Mouse (Mus musculus): ENCODE data around the gene Grk5. TPM values are rescaled to one million over a fixed set of nuclear protein-coding genes. Genes with fewer than 3 reads are reported as not detected.

The Grk5 gene
- polyA plus RNA-seq, 1 experiment = 1.7 TPM

DNA sequence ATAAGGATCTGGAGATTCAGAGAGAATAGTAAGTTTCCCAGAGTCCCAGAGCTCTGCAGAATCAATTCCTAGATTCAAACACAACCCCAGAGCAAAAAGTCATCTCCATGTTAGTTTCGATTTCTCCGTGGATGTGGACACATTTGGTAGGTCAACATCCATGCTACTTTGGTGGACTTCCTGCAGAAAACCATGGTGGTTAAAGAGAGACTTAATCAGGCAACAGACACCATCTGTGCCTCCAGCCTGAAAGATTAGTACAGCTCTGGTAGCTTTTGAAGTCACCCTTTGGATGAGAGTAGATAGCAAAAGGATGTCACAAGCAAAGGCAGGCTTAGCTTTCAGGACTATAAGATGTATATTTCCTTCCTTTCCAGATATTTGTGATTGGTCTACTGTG, 111.4 kb downstream of the Grk5 start:
- no peak for TF ChIP-seq CTCF (IDR thresholded peaks at IDR 0.05; ENCODE audit: control insufficient read depth, insufficient read depth, insufficient replicate concordance, low read depth, low read length)
- no peak for TF ChIP-seq POLR2A (IDR thresholded peaks at IDR 0.05; ENCODE audit: control insufficient read depth, low read depth, low read length)
- Histone ChIP-seq H3K36me3 (ENCODE audit: control insufficient read depth, insufficient read depth, low read length) (no peaks in the 10 kb centered on the region), H3K27ac (ENCODE audit: control insufficient read depth, insufficient read depth, low read depth, low read length) (no peak overlapping the region), H3K4me1 (ENCODE audit: control insufficient read depth, insufficient read depth, low read length) (no peaks in the 10 kb centered on the region), H3K4me3 (ENCODE audit: control insufficient read depth, low read depth, low read length) (no peak overlapping the region), H3K27me3 (ENCODE audit: control insufficient read depth, insufficient read depth, low read length) (no peaks in the 10 kb centered on the region)

DNA sequence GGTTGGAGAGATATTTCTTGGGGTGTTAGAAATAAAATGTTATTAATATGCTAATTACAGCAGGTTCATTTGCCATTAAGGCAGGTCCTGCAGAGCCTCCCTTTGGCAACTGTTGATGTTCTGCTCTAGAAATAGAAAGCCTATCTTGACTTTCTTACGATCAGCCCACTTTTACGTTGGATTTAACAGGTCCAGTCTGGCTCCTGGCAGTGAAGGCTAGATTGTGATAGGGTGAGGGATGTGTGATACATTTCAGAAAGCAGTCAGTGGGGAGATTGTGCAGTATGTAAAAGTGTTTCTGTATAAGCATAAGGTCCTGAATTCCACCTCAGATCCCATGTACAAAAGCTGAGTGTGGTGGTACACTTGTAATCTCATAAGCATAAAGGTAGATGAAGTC, 119.7 kb downstream of the Grk5 start:
- TF ChIP-seq CTCF (IDR thresholded peaks at IDR 0.05; ENCODE audit: control insufficient read depth, insufficient read depth, insufficient replicate concordance, low read depth, low read length) (no peak), POLR2A (IDR thresholded peaks at IDR 0.05; ENCODE audit: control insufficient read depth, low read depth, low read length) (no peak)
- Histone ChIP-seq H3K27ac (ENCODE audit: control insufficient read depth, insufficient read depth, low read depth, low read length) (no peak overlapping the region), H3K36me3 (ENCODE audit: control insufficient read depth, insufficient read depth, low read length) (no peaks in the 10 kb centered on the region), H3K27me3 (ENCODE audit: control insufficient read depth, insufficient read depth, low read length) (no peaks in the 10 kb centered on the region), H3K4me1 (ENCODE audit: control insufficient read depth, insufficient read depth, low read length) (no peaks in the 10 kb centered on the region), H3K4me3 (ENCODE audit: control insufficient read depth, low read depth, low read length) (no peak overlapping the region)

DNA sequence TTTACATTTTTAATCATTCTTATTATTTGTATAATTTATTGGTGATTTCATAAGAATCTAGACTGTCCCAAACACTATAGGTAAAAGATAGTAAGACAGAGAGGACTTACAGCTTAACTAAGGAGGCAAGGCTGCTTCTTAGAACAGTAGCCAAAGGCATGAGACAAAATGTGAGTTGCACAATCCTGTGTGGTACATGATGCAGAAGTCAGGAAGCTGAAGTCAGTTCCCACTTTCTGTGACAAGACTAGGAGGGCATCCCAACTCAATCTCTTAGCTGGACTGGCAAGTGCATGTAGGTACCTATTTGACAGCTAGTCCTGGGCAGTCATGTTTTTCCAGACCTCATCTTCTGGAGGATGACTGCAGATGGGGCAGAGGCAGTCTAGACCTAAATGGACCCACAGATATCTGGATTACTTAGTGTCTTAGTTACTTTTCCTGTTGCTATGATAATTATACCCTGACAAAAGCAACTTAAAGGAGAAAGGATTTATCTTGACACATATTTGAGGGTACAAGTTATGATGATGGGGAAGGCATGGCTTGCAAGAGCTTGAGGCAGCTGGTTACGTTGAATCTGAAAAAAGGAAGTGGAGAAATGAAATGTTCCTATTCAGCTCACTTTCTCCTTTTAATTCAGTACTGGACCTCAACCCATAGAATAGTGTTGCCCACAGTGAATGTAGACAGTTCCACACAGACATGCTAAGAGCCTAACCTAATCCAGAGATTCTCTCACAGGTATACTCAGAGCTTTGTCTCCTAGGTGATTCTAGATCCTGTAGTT, 128.1 kb downstream of the Grk5 start:
- Histone ChIP-seq H3K4me3 (ENCODE audit: control insufficient read depth, low read depth, low read length) (no peak overlapping the region), H3K27me3 (ENCODE audit: control insufficient read depth, insufficient read depth, low read length) (no peaks in the 10 kb centered on the region), H3K36me3 (ENCODE audit: control insufficient read depth, insufficient read depth, low read length) (no peaks in the 10 kb centered on the region), H3K4me1 (ENCODE audit: control insufficient read depth, insufficient read depth, low read length) (no peaks in the 10 kb centered on the region), H3K27ac (ENCODE audit: control insufficient read depth, insufficient read depth, low read depth, low read length) (no peak overlapping the region)
- TF ChIP-seq CTCF (IDR thresholded peaks at IDR 0.05; ENCODE audit: control insufficient read depth, insufficient read depth, insufficient replicate concordance, low read depth, low read length) = no peak
- TF ChIP-seq POLR2A (IDR thresholded peaks at IDR 0.05; ENCODE audit: control insufficient read depth, low read depth, low read length) = no peak

DNA sequence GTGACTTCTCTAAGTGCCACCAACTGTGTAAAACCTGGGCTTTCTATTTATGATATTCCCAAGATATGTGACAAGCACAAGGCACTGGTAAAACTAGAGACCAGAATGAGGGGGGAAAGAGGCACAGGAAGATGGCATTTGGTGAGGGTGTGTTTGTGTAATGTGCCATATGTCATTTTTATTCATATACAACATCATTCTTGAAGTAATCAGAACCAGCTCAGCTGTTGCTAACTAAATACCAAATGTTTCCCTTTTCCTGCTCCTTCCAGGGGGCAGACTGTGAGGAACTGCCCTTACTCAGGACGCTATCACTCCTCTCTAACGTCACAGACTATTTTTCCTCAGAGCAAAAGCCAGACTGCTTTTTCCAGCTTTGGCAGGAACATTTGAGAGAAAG, 132.0 kb downstream of the Grk5 start:
- H3K4me3 ChIP-seq (ENCODE audit: control insufficient read depth, low read depth, low read length) = no peak overlapping the region
- TF ChIP-seq POLR2A (IDR thresholded peaks at IDR 0.05; ENCODE audit: control insufficient read depth, low read depth, low read length) (no peak), CTCF (IDR thresholded peaks at IDR 0.05; ENCODE audit: control insufficient read depth, insufficient read depth, insufficient replicate concordance, low read depth, low read length) (no peak)
- no peaks in the 10 kb centered on the region for H3K4me1 ChIP-seq (ENCODE audit: control insufficient read depth, insufficient read depth, low read length)
- H3K27me3 ChIP-seq (ENCODE audit: control insufficient read depth, insufficient read depth, low read length) = no peaks in the 10 kb centered on the region
- no peak overlapping the region for H3K27ac ChIP-seq (ENCODE audit: control insufficient read depth, insufficient read depth, low read depth, low read length)
- no peaks in the 10 kb centered on the region for H3K36me3 ChIP-seq (ENCODE audit: control insufficient read depth, insufficient read depth, low read length)

DNA sequence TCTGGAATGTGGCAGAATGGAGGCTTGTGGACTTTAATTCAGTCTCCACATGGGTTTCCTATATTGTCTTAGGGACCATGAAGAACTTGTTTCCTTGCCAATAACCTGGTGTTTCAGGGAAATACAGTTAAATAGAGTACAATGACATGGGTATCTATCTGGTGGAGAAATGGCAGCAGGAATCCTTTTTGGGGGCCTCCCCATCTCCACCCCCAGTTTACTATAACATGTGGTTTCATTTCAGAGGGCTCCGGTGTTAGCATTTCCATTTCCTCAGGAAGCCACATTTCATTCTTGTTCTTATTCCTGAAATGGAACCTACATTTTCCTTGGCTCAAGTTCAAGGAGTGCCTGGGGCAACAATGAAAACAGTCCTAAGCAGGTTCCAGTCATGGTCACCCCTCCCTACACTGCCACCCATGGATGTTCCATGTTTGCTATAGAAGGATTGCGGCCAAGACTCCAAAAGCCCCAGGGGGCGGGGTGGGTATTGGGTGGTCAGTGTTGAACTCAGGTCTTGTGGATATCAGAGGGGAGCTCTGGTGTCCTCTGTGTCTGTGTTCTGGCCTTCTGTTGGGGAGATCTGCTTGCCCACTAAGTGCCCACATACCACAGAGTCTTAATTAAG, 132.5 kb downstream of the Grk5 start:
- Histone ChIP-seq H3K4me3 (ENCODE audit: control insufficient read depth, low read depth, low read length) (no peak overlapping the region), H3K27me3 (ENCODE audit: control insufficient read depth, insufficient read depth, low read length) (no peaks in the 10 kb centered on the region), H3K27ac (ENCODE audit: control insufficient read depth, insufficient read depth, low read depth, low read length) (no peak overlapping the region), H3K36me3 (ENCODE audit: control insufficient read depth, insufficient read depth, low read length) (no peaks in the 10 kb centered on the region), H3K4me1 (ENCODE audit: control insufficient read depth, insufficient read depth, low read length) (no peaks in the 10 kb centered on the region)
- no peak for TF ChIP-seq POLR2A (IDR thresholded peaks at IDR 0.05; ENCODE audit: control insufficient read depth, low read depth, low read length)
- TF ChIP-seq CTCF (IDR thresholded peaks at IDR 0.05; ENCODE audit: control insufficient read depth, insufficient read depth, insufficient replicate concordance, low read depth, low read length) = no peak

DNA sequence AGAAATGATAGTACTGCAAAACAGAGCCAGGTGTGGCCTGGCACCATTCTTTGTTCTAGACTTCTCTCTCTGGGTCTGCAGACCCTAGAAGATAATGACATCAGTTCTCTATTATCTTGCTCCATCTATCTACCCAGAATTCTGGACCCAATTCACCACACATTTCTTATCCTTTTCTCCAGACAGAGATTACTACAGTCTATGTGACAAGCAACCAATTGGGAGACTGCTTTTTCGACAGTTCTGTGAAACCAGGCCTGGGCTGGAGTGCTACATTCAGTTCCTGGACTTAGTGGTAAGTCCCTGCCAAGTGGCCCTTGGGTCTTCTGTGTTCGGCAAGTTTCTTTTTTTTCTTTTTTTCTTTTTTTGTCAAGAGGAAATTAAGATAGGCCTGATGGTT, 142.0 kb downstream of the Grk5 start:
- no peaks in the 10 kb centered on the region for H3K27me3 ChIP-seq (ENCODE audit: control insufficient read depth, insufficient read depth, low read length)
- no peaks in the 10 kb centered on the region for H3K4me1 ChIP-seq (ENCODE audit: control insufficient read depth, insufficient read depth, low read length)
- TF ChIP-seq POLR2A (IDR thresholded peaks at IDR 0.05; ENCODE audit: control insufficient read depth, low read depth, low read length) = no peak
- TF ChIP-seq CTCF (IDR thresholded peaks at IDR 0.05; ENCODE audit: control insufficient read depth, insufficient read depth, insufficient replicate concordance, low read depth, low read length) = no peak
- no peak overlapping the region for H3K27ac ChIP-seq (ENCODE audit: control insufficient read depth, insufficient read depth, low read depth, low read length)
- no peak overlapping the region for H3K4me3 ChIP-seq (ENCODE audit: control insufficient read depth, low read depth, low read length)
- H3K36me3 ChIP-seq (ENCODE audit: control insufficient read depth, insufficient read depth, low read length) = no peaks in the 10 kb centered on the region

DNA sequence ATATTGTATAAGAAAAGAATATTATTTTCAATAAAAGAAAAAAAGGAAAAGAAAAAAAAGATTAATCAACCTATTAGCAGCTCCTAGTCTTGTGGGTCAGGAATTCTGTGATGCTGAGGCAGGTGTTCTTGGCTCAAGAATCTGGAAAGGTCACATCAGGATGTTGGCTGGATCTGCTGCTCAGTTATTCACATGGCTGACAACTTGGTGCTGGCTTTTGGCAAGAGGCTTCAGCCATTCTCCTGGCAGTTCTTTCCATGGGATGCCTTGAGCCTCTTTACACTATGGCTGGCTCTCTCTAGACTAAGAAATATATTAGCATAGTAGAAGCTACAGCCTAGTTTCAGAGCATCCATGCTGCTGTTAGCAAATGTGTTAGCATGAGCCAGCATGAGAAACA, 149.6 kb downstream of the Grk5 start:
- Histone ChIP-seq H3K36me3 (ENCODE audit: control insufficient read depth, insufficient read depth, low read length) (no peaks in the 10 kb centered on the region), H3K27ac (ENCODE audit: control insufficient read depth, insufficient read depth, low read depth, low read length) (no peak overlapping the region), H3K4me1 (ENCODE audit: control insufficient read depth, insufficient read depth, low read length) (no peaks in the 10 kb centered on the region), H3K4me3 (ENCODE audit: control insufficient read depth, low read depth, low read length) (no peak overlapping the region), H3K27me3 (ENCODE audit: control insufficient read depth, insufficient read depth, low read length) (no peaks in the 10 kb centered on the region)
- TF ChIP-seq POLR2A (IDR thresholded peaks at IDR 0.05; ENCODE audit: control insufficient read depth, low read depth, low read length) = no peak
- no peak for TF ChIP-seq CTCF (IDR thresholded peaks at IDR 0.05; ENCODE audit: control insufficient read depth, insufficient read depth, insufficient replicate concordance, low read depth, low read length)

Data from testis, adult 2 months (tissue).